In the genomic region with DNA sequence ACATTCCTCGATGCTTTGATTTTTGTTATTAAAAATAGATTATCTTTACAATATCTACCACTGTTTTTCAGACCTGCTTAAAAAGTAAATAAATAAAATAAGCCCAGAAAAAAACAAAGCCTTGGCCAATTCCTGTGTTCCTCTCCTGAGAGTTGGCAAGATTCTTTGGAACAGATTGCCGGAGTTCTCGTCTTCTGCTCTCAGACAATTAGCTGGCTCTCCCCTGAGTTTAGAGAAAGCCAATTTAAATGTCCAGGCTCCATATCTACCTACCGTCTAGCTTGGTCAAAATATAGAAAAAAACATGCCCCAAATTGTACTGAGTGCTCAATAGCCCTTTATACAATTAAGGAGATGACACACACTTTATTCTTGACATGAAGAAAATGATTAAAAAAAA, we compare ENCODE assay signal across 31 mouse cellular contexts.
A peak's percentile ranks its signal among the peaks of the same experiment; 100 is the strongest.
DNase-seq lines count a peak whose midpoint lies in the region; ATAC-seq and TF ChIP-seq lines count a peak whose summit lies in the region.
"Had no signal": no experiment of that assay in that cellular context is flagged by ENCODE, and none has a peak within 500 bp of the region (broad histone marks: within the 10 kb centered on the region; RNA-seq: fewer than 3 reads in every experiment).

No protein-coding gene starts in this region.

- no peaks in the 10 kb centered on the region for H3K27me3 ChIP-seq in midbrain, embryonic 15.5 days (replicated peaks)
- H3K27me3 ChIP-seq: CH12.LX; forebrain, embryonic 15.5 days; heart, embryonic 13.5 days; intestine, embryonic 15.5 days; liver, embryonic 15.5 days; neural tube, embryonic 15.5 days had no signal

- no peak overlapping the region for H3K9ac ChIP-seq in midbrain, embryonic 15.5 days
- H3K9ac ChIP-seq: forebrain, embryonic 15.5 days; heart, embryonic 13.5 days; intestine, embryonic 15.5 days; limb, embryonic 12.5 days; liver, embryonic 15.5 days; lung, embryonic 14.5 days; neural tube, embryonic 15.5 days had no signal

- WGBS in midbrain, embryonic 15.5 days: 69% methylated on average over 4 of the region's 4 CpGs

- no peak overlapping the region for H3K27ac ChIP-seq in midbrain, embryonic 15.5 days
- H3K27ac ChIP-seq: forebrain, embryonic 15.5 days; heart, embryonic 13.5 days; intestine, embryonic 15.5 days; limb, embryonic 12.5 days; liver, embryonic 15.5 days; neural tube, embryonic 15.5 days; stomach, postnatal 0 days had no signal

- ATAC-seq in cerebellum, adult (ENCODE audit: insufficient number of reproducible peaks, low FRiP score, low TSS enrichment): peak; percentile 74
- ATAC-seq in midbrain, embryonic 15.5 days (replicated peaks): no peak
- ATAC-seq: activated CD4-positive, CD25-positive, alpha-beta regulatory T cell, adult 4 months; forebrain, embryonic 15.5 days; hindbrain, embryonic 16.5 days; intestine, embryonic 15.5 days had no signal

- no peaks in the 10 kb centered on the region for H3K9me3 ChIP-seq in midbrain, embryonic 15.5 days
- H3K9me3 ChIP-seq: forebrain, embryonic 15.5 days; heart, embryonic 13.5 days; intestine, embryonic 15.5 days; limb, embryonic 12.5 days; liver, embryonic 15.5 days; neural tube, embryonic 15.5 days had no signal

- TF ChIP-seq POLR2A in brain, embryonic 14.5 days (IDR thresholded peaks at IDR 0.05; ENCODE audit: borderline replicate concordance, extremely low read depth, insufficient read depth, insufficient read length, poor library complexity, severe bottlenecking): no peak

- H3K4me3 ChIP-seq in midbrain, embryonic 15.5 days: no peak overlapping the region
- H3K4me3 ChIP-seq: forebrain, embryonic 15.5 days; heart, embryonic 13.5 days; intestine, embryonic 15.5 days; limb, embryonic 12.5 days; liver, embryonic 15.5 days; neural tube, embryonic 15.5 days had no signal

- no peak for DNase-seq in cerebellum, postnatal 4 days (ENCODE audit: low spot score in 2 of 2)
- DNase-seq in brain, embryonic 14.5 days (ENCODE audit: low read depth): peak; percentile 55
- peak; percentile 24 for DNase-seq in cerebellum, adult 8-10 months
- peak; percentile 32 to 60 for DNase-seq in cerebellum, postnatal 25 days
- no peak for DNase-seq in left cerebral cortex, postnatal 25 days (ENCODE audit: low spot score in 2 of 2)
- no peak for DNase-seq in right cerebral cortex, adult 18-20 months
- DNase-seq: adrenal gland, adult 8-10 months; heart, postnatal 10 days; kidney, adult 2 months; kidney, postnatal 4 days; layer of hippocampus, postnatal 36 days; lung, embryonic 14.5 days; lung, postnatal 14 days; midbrain, embryonic 14.5 days; retina, postnatal 1 day; right cerebral cortex, postnatal 25 days; spleen, adult 18-20 months; thymus, adult 2 months; thymus, postnatal 36 days had no signal

- intact Hi-C loops in left cerebral cortex, postnatal 25 days (cut with DNase I): no loop called here

- H3K4me2 ChIP-seq in midbrain, embryonic 15.5 days: no peak overlapping the region
- H3K4me2 ChIP-seq: forebrain, embryonic 15.5 days; heart, embryonic 13.5 days; intestine, embryonic 15.5 days; limb, embryonic 12.5 days; liver, embryonic 15.5 days; lung, embryonic 14.5 days; neural tube, embryonic 15.5 days had no signal

- no peaks in the 10 kb centered on the region for H3K4me1 ChIP-seq in midbrain, embryonic 15.5 days
- H3K4me1 ChIP-seq: forebrain, embryonic 15.5 days; heart, embryonic 13.5 days; liver, embryonic 15.5 days; neural tube, embryonic 15.5 days had no signal

- no peaks in the 10 kb centered on the region for H3K36me3 ChIP-seq in midbrain, embryonic 15.5 days (replicated peaks)
- H3K36me3 ChIP-seq: forebrain, embryonic 15.5 days; heart, embryonic 13.5 days; intestine, embryonic 15.5 days; limb, embryonic 12.5 days; liver, embryonic 15.5 days; neural tube, embryonic 15.5 days had no signal

- no peak for TF ChIP-seq CTCF in brain, embryonic 14.5 days (IDR thresholded peaks at IDR 0.05; ENCODE audit: borderline replicate concordance, extremely low read depth, insufficient read depth, insufficient read length)

Comparison
In these comparisons a context has a peak if more than half of its experiments do, and no peak if none do; other contexts are left out.
1. DNase-seq: peak in brain, embryonic 14.5 days (single experiment), cerebellum, adult 8-10 months (single experiment) and cerebellum, postnatal 25 days (2 of 2); none in cerebellum, postnatal 4 days (0 of 2), left cerebral cortex, postnatal 25 days (0 of 2) and right cerebral cortex, adult 18-20 months (single experiment).